Mouse (Mus musculus) liver, embryonic 15.5 days (tissue): ENCODE results near the gene Pdcd1. TPM values are rescaled to one million over a fixed set of nuclear protein-coding genes. Genes with fewer than 3 reads are reported as not detected.

Experiments
- ATAC-seq: fragments of 200-750 bp; cut with Nextera tagmentation; 2 replicates; pipeline ENCODE4 v1.8.0; 2017; ENCODE audit warnings: moderate number of reproducible peaks, mild to moderate bottlenecking, moderate library complexity; ENCODE audit not compliant: insufficient read depth
- H3K27ac ChIP-seq: fragments of 300-500 bp; sonication (generic); replicated peaks from 2 replicates; pipeline ENCODE4 v1.5.1; 2015; ENCODE audit warnings: mild to moderate bottlenecking, inconsistent platforms
- H3K27me3 ChIP-seq: fragments of 300-500 bp; sonication (generic); 2 replicates; pipeline ENCODE4 v1.6.1; 2015; ENCODE audit warnings: mild to moderate bottlenecking, inconsistent platforms
- H3K36me3 ChIP-seq: fragments of 300-500 bp; sonication (generic); replicated peaks from 2 replicates; pipeline ENCODE4 v1.6.1; 2015; ENCODE audit warnings: moderate library complexity, mild to moderate bottlenecking, inconsistent platforms
- H3K4me1 ChIP-seq: fragments of 300-500 bp; sonication (generic); replicated peaks from 2 replicates; pipeline ENCODE4 v1.6.1; 2015; ENCODE audit warnings: inconsistent platforms
- H3K4me2 ChIP-seq: fragments of 300-500 bp; sonication (generic); 2 replicates; pipeline ENCODE4 v1.6.1; 2015; ENCODE audit warnings: moderate library complexity, mild to moderate bottlenecking, inconsistent platforms
- H3K4me3 ChIP-seq: fragments of 300-500 bp; sonication (generic); replicated peaks from 2 replicates; pipeline ENCODE4 v1.5.1; 2015; ENCODE audit warnings: mild to moderate bottlenecking, inconsistent platforms
- H3K9ac ChIP-seq: fragments of 300-500 bp; sonication (generic); 2 replicates; pipeline ENCODE4 v1.6.1; 2015; ENCODE audit warnings: moderate library complexity, mild to moderate bottlenecking, inconsistent platforms
- H3K9me3 ChIP-seq: fragments of 300-500 bp; sonication (generic); replicated peaks from 2 replicates; pipeline ENCODE4 v1.6.1; 2016; ENCODE audit warnings: inconsistent platforms
- WGBS: fragments of 180-500 bp; shearing (Covaris S2); methylation state at CpG from one replicate; pipeline ENCODE4 v1.1.7; 2015; ENCODE audit warnings: mixed read lengths; ENCODE audit not compliant: insufficient replicate concordance; 5-methylcytosine and 5-hydroxymethylcytosine counted together
- polyA plus RNA-seq: library from polyadenylated mRNA; unstranded; fragments of >200 nt; fragmentation: Nextera tagmentation; extraction: Ambion mirVana; gene quantifications from 2 replicates; pipeline ENCODE4 v1.2.1, GENCODE M21; 2015

Gene Pdcd1
- polyA plus RNA-seq: 0.07 TPM in 1 of 2 replicates, not detected in the other

- WGBS: 38% methylated on average over 6 of the region's 6 CpGs
These were observed at the start of gene Pdcd1 for GRCm38 (mm10) chr1:94052373-94052772. TSS of gene Pdcd1 (minus strand) at chr1:94052553.

GRCm38 (mm10) chr1:94091788-94092187 lies 39.4 kb upstream of the Pdcd1 start:
- 33% methylated on average over 1 of the region's 1 CpGs for WGBS
- Histone ChIP-seq H3K4me1 (no peaks in the 10 kb centered on the region), H3K4me3 (no peak overlapping the region), H3K36me3 (no peaks in the 10 kb centered on the region), H3K4me2 (no peak overlapping the region), H3K27ac (no peak overlapping the region), H3K9me3 (no peaks in the 10 kb centered on the region), H3K9ac (no peak overlapping the region), H3K27me3 (no peaks in the 10 kb centered on the region)
- ATAC-seq: no peak

More at GRCm38 (mm10) chr1:94052373-94052772, at the start of gene Pdcd1:
- no peaks in the 10 kb centered on the region for H3K27me3 ChIP-seq
- H3K9me3 ChIP-seq: no peaks in the 10 kb centered on the region
- no peak within 1 kb of the TSS for H3K4me3 ChIP-seq
- no peak for ATAC-seq
- H3K36me3 ChIP-seq: no peaks in the 10 kb centered on the region
- no peak within 1 kb of the TSS for H3K9ac ChIP-seq
- no peak within 1 kb of the TSS for H3K4me2 ChIP-seq
- no peak within 1 kb of the TSS for H3K27ac ChIP-seq
- no peaks in the 10 kb centered on the region for H3K4me1 ChIP-seq

- Histone ChIP-seq H3K9me3 (no peaks in the 10 kb centered on the region), H3K36me3 (no peaks in the 10 kb centered on the region), H3K27me3 (no peaks in the 10 kb centered on the region), H3K4me1 (no peaks in the 10 kb centered on the region), H3K9ac (no peak overlapping the region), H3K4me2 (no peak overlapping the region), H3K27ac (no peak overlapping the region), H3K4me3 (no peak overlapping the region)
- no peak for ATAC-seq
- 60% methylated on average over 5 of the region's 5 CpGs for WGBS
These were observed 34.1 kb upstream of the Pdcd1 start for GRCm38 (mm10) chr1:94086311-94086898.

- Histone ChIP-seq H3K4me2 (no peak overlapping the region), H3K9me3 (no peaks in the 10 kb centered on the region), H3K36me3 (no peaks in the 10 kb centered on the region), H3K4me1 (no peaks in the 10 kb centered on the region), H3K9ac (no peak overlapping the region), H3K27me3 (no peaks in the 10 kb centered on the region), H3K4me3 (no peak overlapping the region), H3K27ac (no peak overlapping the region)
- ATAC-seq: no peak
- 45% methylated on average over 5 of the region's 5 CpGs for WGBS
These were observed 33.2 kb upstream of the Pdcd1 start for GRCm38 (mm10) chr1:94085324-94086105.

GRCm38 (mm10) chr1:94081761-94082160 lies 29.4 kb upstream of the Pdcd1 start:
- no peaks in the 10 kb centered on the region for H3K4me1 ChIP-seq
- no peaks in the 10 kb centered on the region for H3K36me3 ChIP-seq
- WGBS: 64% methylated on average over 6 of the region's 6 CpGs
- H3K27me3 ChIP-seq: no peaks in the 10 kb centered on the region
- H3K4me3 ChIP-seq: no peak overlapping the region
- H3K4me2 ChIP-seq: no peak overlapping the region
- no peak overlapping the region for H3K9ac ChIP-seq
- ATAC-seq: no peak
- H3K27ac ChIP-seq: no peak overlapping the region
- H3K9me3 ChIP-seq: no peaks in the 10 kb centered on the region

- no peak for ATAC-seq
- no peaks in the 10 kb centered on the region for H3K4me1 ChIP-seq
- H3K27ac ChIP-seq: no peak overlapping the region
- H3K36me3 ChIP-seq: no peaks in the 10 kb centered on the region
- no peak overlapping the region for H3K4me3 ChIP-seq
- H3K4me2 ChIP-seq: no peak overlapping the region
- H3K9ac ChIP-seq: no peak overlapping the region
- WGBS: 44% methylated on average over 11 of the region's 11 CpGs
- no peaks in the 10 kb centered on the region for H3K9me3 ChIP-seq
- no peaks in the 10 kb centered on the region for H3K27me3 ChIP-seq
These were observed 28.8 kb upstream of the Pdcd1 start for GRCm38 (mm10) chr1:94081191-94081590.

- Histone ChIP-seq H3K9me3 (no peaks in the 10 kb centered on the region), H3K4me3 (no peak overlapping the region), H3K27me3 (no peaks in the 10 kb centered on the region), H3K4me2 (no peak overlapping the region), H3K9ac (no peak overlapping the region), H3K36me3 (no peaks in the 10 kb centered on the region), H3K4me1 (no peaks in the 10 kb centered on the region), H3K27ac (no peak overlapping the region)
- 38% methylated on average over 15 of the region's 15 CpGs for WGBS
- ATAC-seq: no peak
These were observed 28.4 kb upstream of the Pdcd1 start for GRCm38 (mm10) chr1:94080718-94081117.

GRCm38 (mm10) chr1:94078835-94079440 lies 26.6 kb upstream of the Pdcd1 start:
- Histone ChIP-seq H3K4me3 (no peak overlapping the region), H3K4me1 (no peaks in the 10 kb centered on the region), H3K36me3 (no peaks in the 10 kb centered on the region), H3K9ac (no peak overlapping the region), H3K27ac (no peak overlapping the region), H3K27me3 (no peaks in the 10 kb centered on the region), H3K9me3 (no peaks in the 10 kb centered on the region), H3K4me2 (no peak overlapping the region)
- 2% methylated on average over 9 of the region's 9 CpGs for WGBS
- ATAC-seq: no peak

GRCm38 (mm10) chr1:94078314-94078713 lies 26.0 kb upstream of the Pdcd1 start:
- no peak for ATAC-seq
- no peak overlapping the region for H3K4me3 ChIP-seq
- H3K27ac ChIP-seq: no peak overlapping the region
- no peaks in the 10 kb centered on the region for H3K9me3 ChIP-seq
- no peak overlapping the region for H3K4me2 ChIP-seq
- 21% methylated on average over 3 of the region's 3 CpGs for WGBS
- H3K36me3 ChIP-seq: no peaks in the 10 kb centered on the region
- H3K4me1 ChIP-seq: no peaks in the 10 kb centered on the region
- H3K9ac ChIP-seq: no peak overlapping the region
- H3K27me3 ChIP-seq: no peaks in the 10 kb centered on the region

- no peaks in the 10 kb centered on the region for H3K27me3 ChIP-seq
- ATAC-seq: no peak
- H3K4me1 ChIP-seq: no peaks in the 10 kb centered on the region
- no peaks in the 10 kb centered on the region for H3K9me3 ChIP-seq
- no peak overlapping the region for H3K27ac ChIP-seq
- no peaks in the 10 kb centered on the region for H3K36me3 ChIP-seq
- WGBS: 0% methylated on average over 1 of the region's 1 CpGs
- H3K4me3 ChIP-seq: no peak overlapping the region
- H3K4me2 ChIP-seq: no peak overlapping the region
- H3K9ac ChIP-seq: no peak overlapping the region
These were observed 24.3 kb upstream of the Pdcd1 start for GRCm38 (mm10) chr1:94076702-94077101.

- Histone ChIP-seq H3K36me3 (no peaks in the 10 kb centered on the region), H3K9ac (no peak overlapping the region), H3K27ac (no peak overlapping the region), H3K4me2 (no peak overlapping the region), H3K9me3 (no peaks in the 10 kb centered on the region), H3K27me3 (no peaks in the 10 kb centered on the region), H3K4me3 (no peak overlapping the region), H3K4me1 (no peaks in the 10 kb centered on the region)
- ATAC-seq: no peak
- WGBS: 22% methylated on average over 6 of the region's 6 CpGs
These were observed 22.4 kb upstream of the Pdcd1 start for GRCm38 (mm10) chr1:94074756-94075155.
